Mouse (Mus musculus) liver, embryonic 14.5 days (tissue): ENCODE data around the gene Higd2a.

Source experiments
- CTCF ChIP-seq: IDR thresholded peaks from 2 replicates; pipeline ENCODE4 v1.5.1; 2016; ENCODE audit warnings: antibody characterized with exemption, low read depth, control low read depth
- EP300 ChIP-seq: IDR thresholded peaks from 2 replicates; pipeline ENCODE4 v1.6.1; 2016; ENCODE audit warnings: antibody characterized with exemption, low read depth

GRCm38 (mm10) chr13:54589414-54589995 lies 502 bp upstream of the Higd2a start:
- TF ChIP-seq CTCF = no peak; the same call in 1 of the 2 replicates
- no peak for TF ChIP-seq EP300
